Mouse (Mus musculus) intestine, embryonic 16.5 days (tissue): ENCODE data around the gene Zfp683. TPM values are rescaled to one million over a fixed set of nuclear protein-coding genes. Genes with fewer than 3 reads are reported as not detected.

Experiments used
- ATAC-seq: fragments of 200-750 bp; cut with Nextera tagmentation; 2 replicates; pipeline ENCODE4 v1.8.0; 2017; ENCODE audit warnings: moderate TSS enrichment, moderate library complexity
- H3K27ac ChIP-seq: fragments of 300-500 bp; sonication (generic); 2 replicates; pipeline ENCODE4 v1.5.1; 2014; ENCODE audit warnings: mild to moderate bottlenecking, low read length
- H3K27me3 ChIP-seq: fragments of 300-500 bp; sonication (generic); replicated peaks from 2 replicates; pipeline ENCODE4 v1.6.1; 2014; ENCODE audit warnings: low read length, control low read depth, mixed read lengths; ENCODE audit not compliant: control insufficient read depth, insufficient read depth
- H3K36me3 ChIP-seq: fragments of 300-500 bp; sonication (generic); 2 replicates; pipeline ENCODE4 v1.6.1; 2014; ENCODE audit warnings: low read length, control low read depth; ENCODE audit not compliant: control insufficient read depth, insufficient read depth
- H3K4me1 ChIP-seq: fragments of 300-500 bp; sonication (generic); 2 replicates; pipeline ENCODE4 v1.6.1; 2014; ENCODE audit warnings: low read length, control low read depth, mixed read lengths; ENCODE audit not compliant: control insufficient read depth, insufficient read depth
- H3K4me2 ChIP-seq: fragments of 300-500 bp; sonication (generic); 2 replicates; pipeline ENCODE4 v1.6.1; 2014; ENCODE audit warnings: low read depth, low read length, control low read depth
- H3K4me3 ChIP-seq: fragments of 300-500 bp; sonication (generic); 2 replicates; pipeline ENCODE4 v1.5.1; 2014; ENCODE audit warnings: mild to moderate bottlenecking, low read length
- H3K9ac ChIP-seq: fragments of 300-500 bp; sonication (generic); 2 replicates; pipeline ENCODE4 v1.6.1; 2014; ENCODE audit warnings: low read depth, low read length
- H3K9me3 ChIP-seq: fragments of 300-500 bp; sonication (generic); 2 replicates; pipeline ENCODE4 v1.6.1; 2016; ENCODE audit warnings: low read length, control low read depth; ENCODE audit not compliant: control insufficient read depth
- whole genome bisulfite sequencing: fragments of 180-500 bp; shearing (Covaris S2); extraction: QIAGEN DNeasy Blood & Tissue Kit; methylation state at CpG from one replicate; pipeline ENCODE4 v1.1.7; 2014; 5-methylcytosine and 5-hydroxymethylcytosine counted together
- polyA plus RNA-seq: library from polyadenylated mRNA; unstranded; fragments of >200 nt; fragmentation: Nextera tagmentation; extraction: Ambion mirVana; gene quantifications from 2 replicates; pipeline ENCODE4 v1.2.1, GENCODE M21; 2015

The Zfp683 gene
- polyA plus RNA-seq, 1 experiment from 2014 or later, result not detected

DNA sequence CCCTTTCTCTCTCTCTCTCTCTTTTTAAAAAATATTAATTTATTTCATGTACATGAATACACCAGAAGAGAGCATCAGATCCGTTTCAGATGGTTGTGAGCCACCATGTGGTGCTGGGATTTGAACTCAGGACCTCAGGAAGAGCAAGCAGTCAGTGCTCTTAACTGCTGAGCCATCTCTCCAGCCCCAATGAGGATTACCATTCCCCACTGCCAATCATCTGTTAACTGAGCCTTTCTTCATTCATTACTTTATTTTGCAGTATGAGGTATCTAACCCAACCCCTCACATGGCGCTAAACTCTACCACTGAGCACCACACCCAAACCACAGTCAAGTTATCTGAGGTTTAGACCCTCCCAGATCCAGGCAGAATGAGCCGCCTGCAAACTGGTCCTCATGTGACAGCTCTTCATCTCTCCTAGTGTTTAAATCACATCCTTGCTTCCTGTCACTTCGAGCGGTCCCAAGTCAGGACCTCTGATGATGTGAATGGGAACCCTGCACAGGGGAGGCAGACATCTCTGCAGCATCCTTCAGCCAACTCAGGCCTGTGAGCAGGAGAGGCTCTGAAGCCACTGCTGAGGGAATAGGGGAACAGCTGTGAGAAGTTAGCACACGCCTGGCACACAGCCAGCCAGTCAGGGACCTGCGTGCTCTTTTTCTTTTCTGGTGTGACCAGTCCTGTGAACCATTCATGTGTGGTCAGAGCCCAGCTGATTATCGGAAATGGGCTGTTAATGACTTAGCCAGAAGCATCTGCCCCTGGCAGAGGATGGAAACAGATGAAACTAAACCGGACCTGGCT, 12.1 kb upstream of the Zfp683 start:
- Histone ChIP-seq H3K9me3 (no peaks in the 10 kb centered on the region), H3K4me3 (no peak overlapping the region), H3K36me3 (no peaks in the 10 kb centered on the region), H3K27ac (no peak overlapping the region), H3K27me3 (no peaks in the 10 kb centered on the region), H3K4me1 (0 out of 2 replicates have a peak, but pooled peaks cover 3% of the 10 kb centered on the region), H3K4me2 (no peak overlapping the region), H3K9ac (no peak overlapping the region)
- ATAC-seq, result 0 out of 2 replicates have a peak, but pooled peaks have one; percentile 36
- WGBS, result 40% methylated on average over 9 of the region's 9 CpGs

- no peak overlapping the region for H3K9ac ChIP-seq
- H3K4me2 ChIP-seq, result no peak overlapping the region
- no peaks in the 10 kb centered on the region for H3K9me3 ChIP-seq
- ATAC-seq, result no peak
- H3K4me1 ChIP-seq, result 0 out of 2 replicates have a peak, but pooled peaks cover 3% of the 10 kb centered on the region
- no peaks in the 10 kb centered on the region for H3K27me3 ChIP-seq
- no peak overlapping the region for H3K4me3 ChIP-seq
- no peaks in the 10 kb centered on the region for H3K36me3 ChIP-seq
- 64% methylated on average over 2 of the region's 2 CpGs for WGBS
- no peak overlapping the region for H3K27ac ChIP-seq
Observed at GRCm38 (mm10) chr4:134043041-134043440, 10.6 kb upstream of the Zfp683 start.

DNA sequence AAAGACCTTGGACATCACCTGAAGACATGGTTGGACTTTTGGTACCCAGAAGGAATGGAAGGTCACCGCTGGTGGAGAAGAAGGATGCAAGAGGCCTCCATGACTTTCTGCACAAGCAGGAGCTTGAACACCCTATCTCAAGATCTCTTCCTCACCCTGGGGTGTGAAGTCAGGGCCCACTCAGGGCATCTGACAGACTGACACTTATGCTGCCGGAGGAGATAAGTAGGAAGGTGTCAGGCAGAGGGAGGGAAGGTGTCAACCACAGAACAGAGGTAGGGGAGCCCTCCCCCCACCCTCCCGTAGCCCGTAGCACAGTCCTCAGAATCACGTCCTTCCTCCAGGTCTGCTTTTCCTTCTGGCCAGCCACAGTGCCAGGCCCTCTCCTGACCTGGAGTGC, 6.0 kb upstream of the Zfp683 start:
- no peak for ATAC-seq
- H3K27ac ChIP-seq, result no peak overlapping the region
- H3K4me1 ChIP-seq, result peaks cover 2% of the 10 kb centered on the region
- WGBS, result 65% methylated on average over 5 of the region's 5 CpGs
- no peaks in the 10 kb centered on the region for H3K9me3 ChIP-seq
- H3K4me2 ChIP-seq, result no peak overlapping the region
- no peaks in the 10 kb centered on the region for H3K36me3 ChIP-seq
- H3K9ac ChIP-seq, result no peak overlapping the region
- H3K4me3 ChIP-seq, result no peak overlapping the region
- H3K27me3 ChIP-seq, result no peaks in the 10 kb centered on the region

- no peak overlapping the region for H3K27ac ChIP-seq
- no peaks in the 10 kb centered on the region for H3K9me3 ChIP-seq
- WGBS, result 75% methylated on average over 5 of the region's 5 CpGs
- no peak for ATAC-seq
- peaks cover 6% of the 10 kb centered on the region for H3K4me1 ChIP-seq
- no peak overlapping the region for H3K9ac ChIP-seq
- no peak overlapping the region for H3K4me2 ChIP-seq
- H3K36me3 ChIP-seq, result no peaks in the 10 kb centered on the region
- no peaks in the 10 kb centered on the region for H3K27me3 ChIP-seq
- no peak overlapping the region for H3K4me3 ChIP-seq
Observed at GRCm38 (mm10) chr4:134051912-134052311, 1.7 kb upstream of the Zfp683 start.

DNA sequence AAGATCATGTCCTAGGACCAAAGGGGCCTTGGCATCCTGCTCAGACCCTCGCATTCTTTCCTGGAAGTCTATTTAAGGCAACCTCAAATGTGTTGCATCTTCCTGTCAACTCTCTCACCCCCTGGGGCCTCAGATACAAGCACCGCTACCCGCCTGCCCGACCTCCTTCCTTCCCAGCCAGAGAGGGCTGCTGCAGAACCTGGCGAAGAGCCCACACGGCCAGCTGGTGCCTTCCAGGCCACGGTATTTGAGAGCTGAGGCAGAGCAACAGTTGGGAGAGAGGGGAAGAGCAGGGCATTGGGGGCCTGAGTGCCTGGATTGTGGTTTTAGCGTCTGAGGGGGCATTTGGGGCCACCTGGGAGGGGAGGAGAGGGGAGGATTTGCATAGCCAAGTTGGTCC, 1.1 kb upstream of the Zfp683 start:
- no peak overlapping the region for H3K4me3 ChIP-seq
- WGBS, result 26% methylated on average over 8 of the region's 8 CpGs

DNA sequence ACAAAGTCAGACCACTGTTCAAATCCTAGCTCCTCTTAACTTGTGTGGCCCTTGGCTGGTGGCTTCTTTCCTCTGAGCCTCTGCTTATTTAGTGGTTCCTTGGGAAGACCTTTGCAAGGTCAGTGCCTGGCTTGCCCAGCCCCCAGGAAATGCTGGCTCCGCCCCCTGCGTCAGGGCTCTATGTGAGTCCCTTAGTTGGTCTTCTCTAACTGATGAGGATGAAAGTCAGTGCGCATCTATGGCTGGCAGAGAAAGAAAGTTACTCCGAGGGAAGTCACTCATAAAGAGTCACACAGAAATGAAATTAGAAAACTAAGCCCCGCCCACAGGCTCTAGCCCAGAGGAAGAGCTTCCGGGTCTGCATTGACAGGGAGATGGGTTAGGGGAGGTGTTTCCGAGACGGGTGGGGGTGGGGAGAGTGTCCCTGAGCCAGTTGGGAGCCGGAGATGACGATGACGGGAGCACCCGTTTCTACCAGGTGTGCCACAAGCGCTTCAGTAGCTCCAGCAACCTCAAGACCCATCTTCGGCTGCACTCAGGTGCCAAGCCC, 4.6 kb downstream of the Zfp683 start:
- H3K9me3 ChIP-seq, result no peaks in the 10 kb centered on the region
- H3K4me3 ChIP-seq, result no peak overlapping the region
- H3K36me3 ChIP-seq, result no peaks in the 10 kb centered on the region
- 29% methylated on average over 14 of the region's 14 CpGs for WGBS
- no peak overlapping the region for H3K27ac ChIP-seq
- peaks cover 19% of the 10 kb centered on the region for H3K4me1 ChIP-seq
- H3K9ac ChIP-seq, result no peak overlapping the region
- ATAC-seq, result no peak
- no peaks in the 10 kb centered on the region for H3K27me3 ChIP-seq
- H3K4me2 ChIP-seq, result peak overlapping the region; percentile 1; the same call in 1 of the 2 replicates

More for the DNA sequence above, 1.1 kb upstream of the Zfp683 start:
- Histone ChIP-seq H3K27me3 (no peaks in the 10 kb centered on the region), H3K9ac (0 out of 2 replicates have a peak overlapping the region, but pooled peaks have one; percentile 24), H3K9me3 (no peaks in the 10 kb centered on the region), H3K36me3 (no peaks in the 10 kb centered on the region), H3K4me2 (no peak overlapping the region), H3K27ac (no peak overlapping the region), H3K4me1 (peaks cover 6% of the 10 kb centered on the region)
- no peak; the same call in 1 of the 2 replicates for ATAC-seq

- 84% methylated on average over 6 of the region's 6 CpGs for WGBS
- H3K27me3 ChIP-seq, result no peaks in the 10 kb centered on the region
- no peak overlapping the region for H3K9ac ChIP-seq
- H3K9me3 ChIP-seq, result no peaks in the 10 kb centered on the region
- no peak for ATAC-seq
- peaks cover 19% of the 10 kb centered on the region for H3K4me1 ChIP-seq
- no peak overlapping the region for H3K4me3 ChIP-seq
- no peak overlapping the region for H3K27ac ChIP-seq
- H3K36me3 ChIP-seq, result no peaks in the 10 kb centered on the region
- no peak overlapping the region for H3K4me2 ChIP-seq
Observed at GRCm38 (mm10) chr4:134058908-134059307, 5.3 kb downstream of the Zfp683 start.

DNA sequence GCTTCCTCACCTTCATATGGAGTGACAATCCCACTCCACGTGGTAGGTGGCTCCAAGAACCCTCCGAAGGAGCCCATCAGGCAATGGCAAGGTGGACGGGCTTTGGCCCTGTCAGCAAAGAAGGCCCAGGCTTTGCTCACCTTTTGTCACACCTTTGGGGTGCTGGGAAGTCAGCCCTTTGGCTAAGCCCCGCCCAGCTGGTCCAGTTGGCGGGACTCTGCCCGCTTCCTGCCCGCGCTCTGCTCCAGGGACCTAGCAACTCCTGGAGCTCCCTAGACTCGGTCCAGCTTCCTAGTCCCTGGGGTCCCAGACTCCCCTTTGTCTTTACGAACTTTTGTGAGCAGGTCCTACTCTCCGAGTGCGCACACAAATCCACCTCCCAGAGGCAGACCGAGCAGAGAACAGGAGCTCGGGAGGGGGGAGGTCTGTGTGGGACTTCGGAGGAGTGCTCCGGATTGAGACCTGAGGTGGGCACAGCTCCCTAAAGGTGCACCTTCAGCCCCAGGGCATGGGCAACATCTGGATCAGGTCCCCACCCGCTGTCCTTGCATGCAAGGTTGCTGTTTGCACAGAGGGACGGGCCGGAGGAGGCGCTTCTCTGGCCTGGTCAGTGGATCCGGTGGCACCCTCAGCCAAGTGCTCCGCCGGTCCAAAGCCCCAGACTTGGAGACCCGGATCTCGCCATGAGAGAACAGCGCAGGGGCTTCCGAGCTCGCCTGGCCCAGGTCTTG, 6.7 kb downstream of the Zfp683 start, which contains the start of gene Crybg2:
Gene Crybg2, plus strand, starts transcription at position 681 of the 731 bp plus-strand sequence.
- peaks cover 28% of the 10 kb centered on the region for H3K4me1 ChIP-seq
- ATAC-seq, result no peak
- H3K4me2 ChIP-seq, result 0 out of 2 replicates have a peak within 1 kb of the TSS, but pooled peaks have one; percentile 17
- H3K9ac ChIP-seq, result peak within 1 kb of the TSS; percentile 48; the same call in 1 of the 2 replicates
- no peaks in the 10 kb centered on the region for H3K27me3 ChIP-seq
- H3K9me3 ChIP-seq, result no peaks in the 10 kb centered on the region
- H3K27ac ChIP-seq, result peak within 1 kb of the TSS; percentile 88
- no peaks in the 10 kb centered on the region for H3K36me3 ChIP-seq
- 43% methylated on average over 28 of the region's 28 CpGs for WGBS
- no peak within 1 kb of the TSS for H3K4me3 ChIP-seq
